Mouse (Mus musculus): Measurements from ENCODE around the gene Itgb7.

DNA sequence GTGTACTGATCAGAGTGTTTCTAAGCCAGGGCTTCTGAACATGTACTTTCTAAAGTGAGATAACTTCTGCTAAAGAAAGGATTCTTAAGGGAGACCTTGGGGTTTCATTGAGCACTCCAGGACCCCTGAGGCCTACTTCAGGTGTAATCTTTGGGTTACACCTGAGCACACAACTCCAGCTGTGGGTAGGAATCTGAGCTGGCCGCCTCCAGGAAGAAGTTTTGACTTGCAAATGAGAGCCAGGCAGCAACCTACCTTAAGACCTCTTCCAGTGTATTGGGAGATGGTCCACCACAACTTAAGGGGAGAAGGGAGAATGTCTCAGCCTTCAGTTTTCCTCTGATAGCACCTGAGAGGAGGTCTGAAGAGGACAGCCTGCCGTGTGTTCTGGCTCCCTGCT is 17.6 kb downstream of the Itgb7 start:
- TF ChIP-seq CTCF (IDR thresholded peaks at IDR 0.05; ENCODE audit: insufficient read depth, low read length) = no peak
- no peak for TF ChIP-seq POLR2A (IDR thresholded peaks at IDR 0.05; ENCODE audit: borderline replicate concordance, extremely low read depth, low read depth, low read length)
